Mouse (Mus musculus) MEL (cell line): ENCODE measurements at regions not wholly inside any gene's neighbourhood (a gene's known extent, or its start where the extent isn't known, plus 50 kb on each side); places are given as distances from the start of the nearest gene placed in this dataset.

Experiments
- DNase-seq: peaks from one replicate; pipeline ENCODE4 v3.0.0; 2011; ENCODE audit warnings: low read depth, low spot score
- H3K27ac ChIP-seq: 2 replicates; pipeline ENCODE4 v1.5.1; 2012; ENCODE audit warnings: low read depth, mild to moderate bottlenecking, control low read depth, low read length, moderate library complexity; ENCODE audit not compliant: control insufficient read depth
- H3K27me3 ChIP-seq, 2 experiments: fragments of 150-350 bp in 1 of 2; sonication (generic) in 1 of 2; 2 replicates each; pipeline ENCODE4 v1.6.1; 2012; ENCODE audit warnings: low read length in 2 of 2, mild to moderate bottlenecking in 2 of 2, improper control_type of control experiment in 1 of 2, moderate library complexity in 1 of 2; ENCODE audit not compliant: insufficient read depth in 2 of 2, control insufficient read depth in 1 of 2
- H3K36me3 ChIP-seq, 2 experiments: 2 replicates each; pipeline ENCODE4 v1.6.1; 2012 to 2014; ENCODE audit warnings: low read length in 2 of 2, improper control_type of control experiment in 1 of 2, inconsistent platforms in 1 of 2, mild to moderate bottlenecking in 1 of 2; ENCODE audit not compliant: insufficient read depth in 2 of 2, control insufficient read depth in 1 of 2
- H3K4me1 ChIP-seq, 2 experiments: fragments of 150-350 bp in 1 of 2; sonication (generic) in 1 of 2; 2 replicates each; pipeline ENCODE4 v1.6.1; 2012; ENCODE audit warnings: low read length in 2 of 2, improper control_type of control experiment in 1 of 2, mild to moderate bottlenecking in 1 of 2; ENCODE audit not compliant: insufficient read depth in 2 of 2, control insufficient read depth in 1 of 2
- H3K4me3 ChIP-seq, 2 experiments: fragments of 150-350 bp in 1 of 2; sonication (generic) in 1 of 2; 2 replicates each; pipeline ENCODE4 v1.5.1; 2012; ENCODE audit warnings: low read depth in 2 of 2, low read length in 2 of 2, mild to moderate bottlenecking in 2 of 2, moderate library complexity in 2 of 2, control low read depth in 1 of 2, improper control_type of control experiment in 1 of 2; ENCODE audit not compliant: control insufficient read depth in 1 of 2, insufficient read depth in 1 of 2
- H3K79me2 ChIP-seq: 2 replicates; pipeline ENCODE4 v1.6.1; 2012; ENCODE audit warnings: mild to moderate bottlenecking, low read length, moderate library complexity; ENCODE audit not compliant: control insufficient read depth, poor library complexity, insufficient read depth
- H3K9ac ChIP-seq: 2 replicates; pipeline ENCODE4 v1.6.1; 2012; ENCODE audit warnings: low read depth, mild to moderate bottlenecking, control low read depth, low read length, moderate library complexity; ENCODE audit not compliant: control insufficient read depth, poor library complexity, severe bottlenecking
- H3K9me3 ChIP-seq: fragments of 150-350 bp; sonication (generic); replicated peaks from 2 replicates; pipeline ENCODE4 v1.6.1; 2012; ENCODE audit warnings: mild to moderate bottlenecking, low read length, improper control_type of control experiment, moderate library complexity; ENCODE audit not compliant: insufficient read depth
- CHD2 ChIP-seq: IDR thresholded peaks from 2 replicates; pipeline ENCODE4 v1.6.1; 2011; ENCODE audit warnings: low read length, improper control_type of control experiment
- CTCF ChIP-seq, 3 experiments: IDR thresholded peaks in 2 of 3; conservative IDR thresholded peaks in 1 of 3; 2 replicates each; pipeline ENCODE4 v1.5.1; 2011 to 2012; ENCODE audit warnings: low read length in 3 of 3, low read depth in 2 of 3, mild to moderate bottlenecking in 2 of 3, improper control_type of control experiment in 1 of 3, inconsistent platforms in 1 of 3, mixed read lengths in 1 of 3, moderate library complexity in 1 of 3; ENCODE audit not compliant: control insufficient read depth in 1 of 3, insufficient read depth in 1 of 3, poor library complexity in 1 of 3, severe bottlenecking in 1 of 3
- E2F4 ChIP-seq: IDR thresholded peaks from 2 replicates; pipeline ENCODE4 v1.6.1; 2011; ENCODE audit warnings: low read depth, low read length, improper control_type of control experiment, borderline replicate concordance
- EP300 ChIP-seq, 2 experiments: IDR thresholded peaks; 2 replicates each; pipeline ENCODE4 v1.6.1; 2011; ENCODE audit warnings: improper control_type of control experiment in 2 of 2, low read length in 2 of 2, low read depth in 1 of 2, mild to moderate bottlenecking in 1 of 2
- ETS1 ChIP-seq: IDR thresholded peaks from 2 replicates; pipeline ENCODE4 v1.6.1; 2012; ENCODE audit warnings: low read depth, mild to moderate bottlenecking, inconsistent platforms, low read length, improper control_type of control experiment, moderate library complexity
- GABPA ChIP-seq: IDR thresholded peaks from 2 replicates; pipeline ENCODE4 v1.6.1; 2012; ENCODE audit warnings: low read depth, mild to moderate bottlenecking, inconsistent platforms, low read length, improper control_type of control experiment, moderate library complexity
- HCFC1 ChIP-seq: IDR thresholded peaks from 2 replicates; pipeline ENCODE4 v1.6.1; 2012; ENCODE audit warnings: low read depth, mild to moderate bottlenecking, inconsistent platforms, low read length, improper control_type of control experiment, moderate library complexity
- MAFK ChIP-seq: IDR thresholded peaks from 2 replicates; pipeline ENCODE4 v1.6.1; 2011; ENCODE audit warnings: low read depth, mild to moderate bottlenecking, low read length, improper control_type of control experiment, borderline replicate concordance
- MEF2A ChIP-seq: IDR thresholded peaks from 2 replicates; pipeline ENCODE4 v1.6.1; 2014; ENCODE audit warnings: low read depth, mild to moderate bottlenecking, inconsistent platforms, low read length, improper control_type of control experiment; ENCODE audit not compliant: poor library complexity, insufficient replicate concordance, severe bottlenecking; ENCODE audit errors: extremely low read depth
- MYC ChIP-seq: IDR thresholded peaks from 2 replicates; pipeline ENCODE4 v1.6.1; 2011; ENCODE audit warnings: low read depth, mild to moderate bottlenecking, low read length, improper control_type of control experiment, moderate library complexity
- POLR2A ChIP-seq, 2 experiments: IDR thresholded peaks; 2 replicates each; pipeline ENCODE4 v1.6.1; 2011 to 2012; ENCODE audit warnings: low read length in 2 of 2, mild to moderate bottlenecking in 2 of 2, control low read depth in 1 of 2, improper control_type of control experiment in 1 of 2, low read depth in 1 of 2, moderate library complexity in 1 of 2; ENCODE audit not compliant: control insufficient read depth in 1 of 2, insufficient read depth in 1 of 2, poor library complexity in 1 of 2
- POLR2AphosphoS5 ChIP-seq: IDR thresholded peaks from 2 replicates; pipeline ENCODE4 v1.6.1; 2012; ENCODE audit warnings: low read depth, borderline replicate concordance, mild to moderate bottlenecking, inconsistent platforms, low read length, moderate library complexity, mixed read lengths
- RCOR1 ChIP-seq: IDR thresholded peaks from 2 replicates; pipeline ENCODE4 v1.6.1; 2012; ENCODE audit warnings: low read depth, mild to moderate bottlenecking, inconsistent platforms, low read length, improper control_type of control experiment
- TBP ChIP-seq: IDR thresholded peaks from 2 replicates; pipeline ENCODE4 v1.8.0; 2011; ENCODE audit warnings: low read depth, low read length, improper control_type of control experiment
- TCF12 ChIP-seq: IDR thresholded peaks from 2 replicates; pipeline ENCODE4 v1.6.1; 2014; ENCODE audit warnings: low read depth, mild to moderate bottlenecking, inconsistent platforms, low read length, improper control_type of control experiment, moderate library complexity
- UBTF ChIP-seq: IDR thresholded peaks from 2 replicates; pipeline ENCODE4 v1.6.1; 2012; ENCODE audit warnings: low read depth, mild to moderate bottlenecking, inconsistent platforms, low read length, improper control_type of control experiment, moderate library complexity, borderline replicate concordance; ENCODE audit not compliant: insufficient read depth
- ZC3H11A ChIP-seq: IDR thresholded peaks from 2 replicates; pipeline ENCODE4 v1.6.1; 2012; ENCODE audit warnings: low read depth, mild to moderate bottlenecking, inconsistent platforms, low read length, improper control_type of control experiment
- ZKSCAN1 ChIP-seq: IDR thresholded peaks from 2 replicates; pipeline ENCODE4 v1.6.1; 2012; ENCODE audit warnings: low read depth, mild to moderate bottlenecking, inconsistent platforms, low read length, improper control_type of control experiment, moderate library complexity
- ZNF384 ChIP-seq: IDR thresholded peaks from 2 replicates; pipeline ENCODE4 v1.6.1; 2012; ENCODE audit warnings: low read depth, mild to moderate bottlenecking, inconsistent platforms, low read length, improper control_type of control experiment

- no peaks in the 10 kb centered on the region for H3K9me3 ChIP-seq
- TF ChIP-seq UBTF (no peak), TCF12 (no peak), MYC (no peak), GABPA (no peak), ZNF384 (no peak), MAFK (no peak), RCOR1 (no peak), ZC3H11A (no peak), TBP (no peak)
- TF ChIP-seq, all 39 proteins: peak for 0
- Histone ChIP-seq H3K36me3 (no peaks in the 10 kb centered on the region), H3K4me1 (no peaks in the 10 kb centered on the region), H3K4me3 (no peak overlapping the region), H3K9ac (no peak overlapping the region), H3K79me2 (no peaks in the 10 kb centered on the region), H3K27ac (no peak overlapping the region), H3K27me3 (no peaks in the 10 kb centered on the region)
- no peak for DNase-seq
Measured at GRCm38 (mm10) chr1:71472691-71473090, 58.0 kb upstream of the Abca12 start.

- no peak overlapping the region for H3K4me3 ChIP-seq
- no peaks in the 10 kb centered on the region for H3K4me1 ChIP-seq
- no peak for TF ChIP-seq CHD2
- no peak for TF ChIP-seq HCFC1
- no peak for TF ChIP-seq ZKSCAN1
- TF ChIP-seq POLR2AphosphoS5 = no peak
- DNase-seq = no peak
- no peaks in the 10 kb centered on the region for H3K27me3 ChIP-seq
- H3K79me2 ChIP-seq = no peaks in the 10 kb centered on the region
- no peak overlapping the region for H3K27ac ChIP-seq
- no peak overlapping the region for H3K9ac ChIP-seq
- H3K36me3 ChIP-seq = no peaks in the 10 kb centered on the region
- H3K9me3 ChIP-seq = no peaks in the 10 kb centered on the region
Measured at GRCm38 (mm10) chr1:71483149-71483548, 68.4 kb upstream of the Abca12 start.

GRCm38 (mm10) chr1:71494576-71494975, 62.4 kb upstream of the Atic start:
- Histone ChIP-seq H3K9ac (no peak overlapping the region), H3K27ac (no peak overlapping the region), H3K79me2 (no peaks in the 10 kb centered on the region), H3K36me3 (no peaks in the 10 kb centered on the region), H3K27me3 (no peaks in the 10 kb centered on the region), H3K4me3 (no peak overlapping the region), H3K9me3 (no peaks in the 10 kb centered on the region), H3K4me1 (no peaks in the 10 kb centered on the region)
- TF ChIP-seq ZKSCAN1 (no peak), EP300 (IDR thresholded peaks at IDR 0.05; ENCODE audit: low read depth in 1 of 2, low read length in 2 of 2) (no peak), TCF12 (no peak), CTCF (IDR thresholded peaks at IDR 0.05 in 2 of 3, conservative IDR thresholded peaks at IDR 0.05 in 1 of 3; ENCODE audit: control insufficient read depth in 1 of 3, insufficient read depth in 1 of 3, low read depth in 2 of 3, low read length in 3 of 3, poor library complexity in 1 of 3, severe bottlenecking in 1 of 3) (no peak), POLR2A (IDR thresholded peaks at IDR 0.05; ENCODE audit: control insufficient read depth in 1 of 2, insufficient read depth in 1 of 2, low read depth in 1 of 2, low read length in 2 of 2, poor library complexity in 1 of 2) (no peak), ETS1 (no peak), MEF2A (no peak), E2F4 (no peak), GABPA (no peak)
- DNase-seq = no peak
